In the genomic region with DNA sequence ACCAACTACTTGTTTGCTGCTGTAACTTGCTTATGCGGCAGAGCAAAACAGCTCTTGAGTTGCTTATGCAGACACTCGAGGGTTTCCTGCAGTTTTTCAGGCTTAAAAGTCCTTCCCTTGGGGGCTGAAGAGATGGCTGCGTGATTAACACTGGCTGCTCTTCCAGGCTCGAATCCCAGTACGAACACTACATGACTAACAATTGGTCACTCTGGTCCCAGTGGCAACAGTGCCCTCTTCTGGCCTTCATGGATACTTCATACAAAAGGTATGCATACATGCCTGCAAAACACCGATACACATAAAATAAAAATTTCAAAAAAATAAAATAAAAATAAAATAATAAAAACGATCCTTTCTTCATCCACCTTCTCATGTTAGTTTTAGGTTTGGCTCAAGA, we compare ENCODE assay signal across 9 mouse cellular contexts. TPM values are rescaled to one million over a fixed set of nuclear protein-coding genes. Genes with fewer than 3 reads are reported as not detected.
A peak's percentile ranks its signal among the peaks of the same experiment; 100 is the strongest.
DNase-seq lines count a peak whose midpoint lies in the region; ATAC-seq lines count a peak whose summit lies in the region.
"Had no signal": no experiment of that assay in that cellular context is flagged by ENCODE, and none has a peak within 500 bp of the region (broad histone marks: within the 10 kb centered on the region; RNA-seq: fewer than 3 reads in every experiment).

No protein-coding gene starts in this region.

- ATAC-seq in erythroid progenitor cell, adult 5-6 weeks (replicated peaks; ENCODE audit: low FRiP score, poor library complexity, severe bottlenecking) = no peak

- peak; percentile 18 for DNase-seq in gastrocnemius, adult 18-20 months (ENCODE audit: low spot score)
- DNase-seq in gastrocnemius, postnatal 25 days = no peak
- peak; percentile 61 for DNase-seq in right cerebral cortex, postnatal 10 days (ENCODE audit: low spot score in 2 of 2)
- no peak for DNase-seq in right cerebral cortex, adult 18-20 months
- peak; percentile 82 to 88 for DNase-seq in cerebellum, postnatal 10 days
- DNase-seq in lung, postnatal 14 days = peak; percentile 41
- DNase-seq in yolk sac, embryonic 10.5 days (ENCODE audit: low spot score) = no peak

RNA-seq across cellular contexts. Expression of gene Man1b1, which starts 3.7 kb away (rescaled TPM):
- total RNA-seq in gastrocnemius, adult 18-20 months (2021) = 10 to 100 TPM; 14.0 to 15.2 TPM
- total RNA-seq in gastrocnemius, postnatal 25 days (2021) = 10 to 100 TPM; 11.9 to 15.4 TPM
- total RNA-seq in erythroid progenitor cell, adult 5-6 weeks (2015; ENCODE audit: low replicate concordance) = 20.9 and 40.2 TPM in 2 replicates
- 34.1 and 51.6 TPM in 2 replicates for total RNA-seq in erythroid progenitor cell, adult 5-6 weeks (2017; ENCODE audit: low replicate concordance)

RNA-seq across cellular contexts. Expression of gene Grin1, which starts 9.5 kb away (rescaled TPM):
- total RNA-seq in gastrocnemius, adult 18-20 months (2021) = not detected
- total RNA-seq in gastrocnemius, postnatal 25 days (2021) = under 1 TPM in 1 of 2 experiments, not detected in 1; 0.08 TPM
- total RNA-seq in erythroid progenitor cell, adult 5-6 weeks (2015; ENCODE audit: low replicate concordance) = not detected in 2 replicates
- not detected in 2 replicates for total RNA-seq in erythroid progenitor cell, adult 5-6 weeks (2017; ENCODE audit: low replicate concordance)

RNA-seq across cellular contexts. Expression of gene Dpp7, which starts 27.7 kb away (rescaled TPM):
- 10 to 100 TPM; 15.2 to 17.9 TPM for total RNA-seq in gastrocnemius, adult 18-20 months (2021)
- 10 to 100 TPM; 10.1 to 10.4 TPM for total RNA-seq in gastrocnemius, postnatal 25 days (2021)
- total RNA-seq in erythroid progenitor cell, adult 5-6 weeks (2015; ENCODE audit: low replicate concordance) = 4.7 TPM in 1 of 2 replicates, not detected in the other
- total RNA-seq in erythroid progenitor cell, adult 5-6 weeks (2017; ENCODE audit: low replicate concordance) = 0.68 and 6.2 TPM in 2 replicates

RNA-seq across cellular contexts. Expression of gene Uap1l1, which starts 37.0 kb away (rescaled TPM):
- 1 to 10 TPM; 3.8 to 5.7 TPM for total RNA-seq in gastrocnemius, adult 18-20 months (2021)
- 1 to 10 TPM; 2.8 to 4.6 TPM for total RNA-seq in gastrocnemius, postnatal 25 days (2021)
- 8.8 and 13.3 TPM in 2 replicates for total RNA-seq in erythroid progenitor cell, adult 5-6 weeks (2015; ENCODE audit: low replicate concordance)
- total RNA-seq in erythroid progenitor cell, adult 5-6 weeks (2017; ENCODE audit: low replicate concordance) = 0.30 and 2.7 TPM in 2 replicates

RNA-seq across cellular contexts. Expression of gene Lrrc26, which starts 38.7 kb away (rescaled TPM):
- total RNA-seq in gastrocnemius, adult 18-20 months (2021) = not detected
- total RNA-seq in gastrocnemius, postnatal 25 days (2021) = not detected
- not detected in 2 replicates for total RNA-seq in erythroid progenitor cell, adult 5-6 weeks (2015; ENCODE audit: low replicate concordance)
- not detected in 2 replicates for total RNA-seq in erythroid progenitor cell, adult 5-6 weeks (2017; ENCODE audit: low replicate concordance)
- total RNA-seq: left cerebral cortex, postnatal 10 days had no signal

Comparison
In these comparisons a context has a peak if more than half of its experiments do, and no peak if none do; other contexts are left out.
1. DNase-seq: peak in gastrocnemius, adult 18-20 months (single experiment), right cerebral cortex, postnatal 10 days (2 of 2), cerebellum, postnatal 10 days (2 of 2) and lung, postnatal 14 days (single experiment); none in gastrocnemius, postnatal 25 days (single experiment), right cerebral cortex, adult 18-20 months (single experiment) and yolk sac, embryonic 10.5 days (single experiment).